Mouse (Mus musculus) T-helper 1 cell (primary cell): Measurements from ENCODE around the gene Dram2.

Source experiments
- in situ Hi-C: fragments of 300-600 bp; cut with MboI, MseI; formaldehyde crosslinking; loops from one replicate; pipeline ENCODE4 v1.15.1; 2025; ENCODE audit warnings: high pct_unique_total_duplicates

Dram2 gene

GRCm38 (mm10) chr3:106547171-106547923 is at the start of gene Dram2, which contains the start of gene Cept1:
Gene Dram2, plus strand, starts transcription at chr3:106547798.
Gene Cept1, minus strand, starts transcription at chr3:106547802.
- in situ Hi-C loops = no loop called here

GRCm38 (mm10) chr3:106500510-106500909 is 47.1 kb upstream of the Dram2 start:
- in situ Hi-C loops = no loop called here

GRCm38 (mm10) chr3:106502892-106503291 is 44.7 kb upstream of the Dram2 start:
- in situ Hi-C loops = no loop called here

GRCm38 (mm10) chr3:106510669-106511068 is 36.9 kb upstream of the Dram2 start:
- in situ Hi-C loops = no loop called here

- in situ Hi-C loops = no loop called here
These were observed 32.6 kb upstream of the Dram2 start for GRCm38 (mm10) chr3:106515016-106515415.

GRCm38 (mm10) chr3:106522730-106523129 is 24.9 kb upstream of the Dram2 start:
- in situ Hi-C loops = no loop called here

GRCm38 (mm10) chr3:106526411-106526810 is 21.2 kb upstream of the Dram2 start:
- in situ Hi-C loops = no loop called here

- in situ Hi-C loops = no loop called here
These were observed 19.6 kb upstream of the Dram2 start for GRCm38 (mm10) chr3:106528032-106528431.

- in situ Hi-C loops = no loop called here
These were observed 14.3 kb upstream of the Dram2 start for GRCm38 (mm10) chr3:106533277-106533676.

GRCm38 (mm10) chr3:106544721-106545316 is 2.8 kb upstream of the Dram2 start:
- in situ Hi-C loops = no loop called here

- in situ Hi-C loops = no loop called here
These were observed 434 bp downstream of the Dram2 start for GRCm38 (mm10) chr3:106547924-106548539.

- in situ Hi-C loops = no loop called here
These were observed 1.4 kb downstream of the Dram2 start for GRCm38 (mm10) chr3:106548971-106549370.

GRCm38 (mm10) chr3:106553411-106553810 is 5.8 kb downstream of the Dram2 start:
- in situ Hi-C loops = loop anchor here (10.0 kb wide), 1 partner anchor 331 kb away; no protein-coding TSS in a partner anchor

GRCm38 (mm10) chr3:106555743-106556250 is 8.2 kb downstream of the Dram2 start:
- in situ Hi-C loops = loop anchor here (10.0 kb wide), 1 partner anchor 329 kb away; no protein-coding TSS in a partner anchor

- in situ Hi-C loops = loop anchor here (10.0 kb wide), 1 partner anchor 327 kb away; no protein-coding TSS in a partner anchor
These were observed 10.7 kb downstream of the Dram2 start for GRCm38 (mm10) chr3:106558271-106558670.

GRCm38 (mm10) chr3:106565876-106566275 is 18.3 kb downstream of the Dram2 start:
- in situ Hi-C loops = no loop called here

GRCm38 (mm10) chr3:106573191-106573590 is 25.6 kb downstream of the Dram2 start:
- in situ Hi-C loops = no loop called here

GRCm38 (mm10) chr3:106579296-106579695 is 31.7 kb downstream of the Dram2 start:
- in situ Hi-C loops = no loop called here

- in situ Hi-C loops = loop anchor here (10.0 kb wide), 1 partner anchor 1279 kb away; no protein-coding TSS in a partner anchor
These were observed 46.0 kb downstream of the Dram2 start for GRCm38 (mm10) chr3:106593631-106594030.

GRCm38 (mm10) chr3:106618103-106618502 is 70.5 kb downstream of the Dram2 start:
- in situ Hi-C loops = no loop called here
